Mouse (Mus musculus): ENCODE data around the gene Pdap1.

DNA sequence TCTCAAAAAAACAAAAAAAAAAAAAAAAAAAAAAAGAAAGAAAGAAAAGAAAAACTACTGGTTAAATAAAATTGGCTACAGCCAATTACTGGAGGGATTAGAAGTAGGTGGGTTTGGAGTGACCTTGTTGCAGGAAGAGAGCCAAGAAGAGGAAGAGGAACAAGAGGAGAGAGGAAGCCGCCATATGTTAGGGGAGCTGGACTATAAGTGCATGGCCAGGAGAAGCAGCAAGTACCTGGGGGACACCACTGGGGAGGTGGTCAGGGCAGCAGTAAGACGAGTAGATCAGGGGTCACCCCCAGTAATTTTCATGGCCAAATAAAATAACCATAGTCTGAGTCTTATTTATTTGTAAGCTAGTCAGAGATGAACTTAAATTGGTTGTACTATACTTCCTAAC is 45.2 kb upstream of the Pdap1 start:
- TF ChIP-seq POLR2A (IDR thresholded peaks at IDR 0.05; ENCODE audit: extremely low read depth, insufficient read depth, low read length) (no peak), CTCF (IDR thresholded peaks at IDR 0.05; ENCODE audit: extremely low read depth, insufficient read depth, low read length) (no peak)
